Mouse (Mus musculus) adrenal gland (tissue): Measurements from ENCODE around the gene Pradc1.

Experiments used
- intact Hi-C: fragments of 180-260 bp; cut with DNase I; formaldehyde crosslinking; loops from one replicate; pipeline ENCODE4 v1.15.1; 2025
- long read RNA-seq, 2 experiments: library from polyadenylated mRNA; unstranded; transcript quantifications; one replicate each; pipeline ENCODE4 v2.0.0; 2020; ENCODE audit warnings: borderline replicate concordance in 1 of 2; ENCODE audit not compliant: insufficient replicate concordance in 1 of 2

Pradc1 gene
- long read RNA-seq, experiment 1, partial matches to known transcripts, result 0 of 11 reads
- long read RNA-seq, experiment 1, other reads (novel, unspliced or antisense), result 4 of 11 reads
- long read RNA-seq, experiment 2, transcript Pradc1-201 (5 exons, 1,038 nt), result major isoform, 7 of 21 reads
- long read RNA-seq, experiment 2, transcript Pradc1-204 (5 exons, 953 nt), result minor isoform, 6 of 21 reads
- long read RNA-seq, experiment 2, partial matches to known transcripts, result 2 of 21 reads
- long read RNA-seq, experiment 2, other reads (novel, unspliced or antisense), result 6 of 21 reads

- intact Hi-C loops, result no loop called here
These were observed at the start of gene Pradc1 for GRCm38 (mm10) chr6:85451664-85452410. Pradc1 (minus strand) TSS chr6:85451970.

- intact Hi-C loops, result no loop called here
These were observed 48.6 kb upstream of the Pradc1 start for GRCm38 (mm10) chr6:85500416-85500815.

GRCm38 (mm10) chr6:85498147-85498546 lies 46.4 kb upstream of the Pradc1 start:
- intact Hi-C loops, result no loop called here

- intact Hi-C loops, result no loop called here
These were observed 45.2 kb upstream of the Pradc1 start for GRCm38 (mm10) chr6:85496976-85497375.

GRCm38 (mm10) chr6:85491606-85492005 lies 39.8 kb upstream of the Pradc1 start:
- intact Hi-C loops, result no loop called here

- intact Hi-C loops, result no loop called here
These were observed 38.5 kb upstream of the Pradc1 start for GRCm38 (mm10) chr6:85490252-85490651.

GRCm38 (mm10) chr6:85489717-85490116 lies 37.9 kb upstream of the Pradc1 start:
- intact Hi-C loops, result no loop called here

- intact Hi-C loops, result no loop called here
These were observed 36.7 kb upstream of the Pradc1 start for GRCm38 (mm10) chr6:85488510-85488909.

GRCm38 (mm10) chr6:85485738-85486137 lies 34.0 kb upstream of the Pradc1 start:
- intact Hi-C loops, result no loop called here

GRCm38 (mm10) chr6:85483843-85484721 lies 32.3 kb upstream of the Pradc1 start:
- intact Hi-C loops, result no loop called here

- intact Hi-C loops, result no loop called here
These were observed 28.9 kb upstream of the Pradc1 start for GRCm38 (mm10) chr6:85480685-85481084.

GRCm38 (mm10) chr6:85479979-85480378 lies 28.2 kb upstream of the Pradc1 start:
- intact Hi-C loops, result no loop called here

GRCm38 (mm10) chr6:85478416-85478815 lies 26.6 kb upstream of the Pradc1 start:
- intact Hi-C loops, result no loop called here

GRCm38 (mm10) chr6:85477366-85477917 lies 25.7 kb upstream of the Pradc1 start:
- intact Hi-C loops, result no loop called here

GRCm38 (mm10) chr6:85475581-85475980 lies 23.8 kb upstream of the Pradc1 start:
- intact Hi-C loops, result no loop called here

- intact Hi-C loops, result no loop called here
These were observed 20.8 kb upstream of the Pradc1 start for GRCm38 (mm10) chr6:85472542-85472941.

- intact Hi-C loops, result no loop called here
These were observed 20.2 kb upstream of the Pradc1 start for GRCm38 (mm10) chr6:85471962-85472361.

GRCm38 (mm10) chr6:85469660-85470430 lies 18.1 kb upstream of the Pradc1 start:
- intact Hi-C loops, result no loop called here

GRCm38 (mm10) chr6:85465381-85465780 lies 13.6 kb upstream of the Pradc1 start:
- intact Hi-C loops, result no loop called here

- intact Hi-C loops, result loop anchor here (5.0 kb wide), 1 partner anchor 53 kb away; the partner anchor contains the start of gene Egr4
These were observed 7.9 kb upstream of the Pradc1 start for GRCm38 (mm10) chr6:85459621-85460020.

- intact Hi-C loops, result no loop called here
These were observed 1.0 kb upstream of the Pradc1 start for GRCm38 (mm10) chr6:85452816-85453215.
